Mouse (Mus musculus) CH12.LX (cell line): ENCODE measurements around the gene Hgd. TPM values are rescaled to one million over a fixed set of nuclear protein-coding genes. Genes with fewer than 3 reads are reported as not detected.

Experiments used
- DNase-seq: peaks from one replicate; pipeline ENCODE4 v3.0.0-alpha.2; 2013; ENCODE audit errors: extremely low read depth
- H3K27ac ChIP-seq: 2 replicates; pipeline ENCODE4 v1.5.1; 2012; ENCODE audit warnings: low read depth, mild to moderate bottlenecking, control low read depth, moderate library complexity; ENCODE audit not compliant: insufficient read depth
- H3K27me3 ChIP-seq: replicated peaks from 2 replicates; pipeline ENCODE3; 2012; ENCODE audit warnings: inconsistent platforms
- H3K36me3 ChIP-seq, 2 experiments: replicated peaks in 1 of 2; 2 replicates each; pipeline versions ENCODE3 to v1.6.1; 2012; ENCODE audit warnings: inconsistent platforms in 1 of 2, low read length in 1 of 2, mild to moderate bottlenecking in 1 of 2, mixed read lengths in 1 of 2, moderate library complexity in 1 of 2; ENCODE audit not compliant: control insufficient read depth in 1 of 2, insufficient read depth in 1 of 2
- H3K4me1 ChIP-seq, 2 experiments: 2 replicates each; pipeline ENCODE4 v1.6.1; 2012; ENCODE audit warnings: inconsistent platforms in 1 of 2, moderate library complexity in 1 of 2; ENCODE audit not compliant: insufficient read depth in 2 of 2, control insufficient read depth in 1 of 2
- H3K4me2 ChIP-seq: 2 replicates; pipeline ENCODE4 v1.6.1; 2012; ENCODE audit warnings: low read depth, mild to moderate bottlenecking, control low read depth; ENCODE audit not compliant: poor library complexity, insufficient read depth, severe bottlenecking
- H3K4me3 ChIP-seq, 3 experiments: fragments of 150-350 bp in 1 of 3; sonication (generic) in 1 of 3; replicated peaks in 1 of 3; 2 replicates each; pipeline versions ENCODE3 to v1.5.1; 2011 to 2012; ENCODE audit warnings: low read depth in 2 of 3, low read length in 2 of 3, mild to moderate bottlenecking in 2 of 3, moderate library complexity in 2 of 3, control low read depth in 1 of 3, improper control_type of control experiment in 1 of 3, inconsistent platforms in 1 of 3, mixed read lengths in 1 of 3; ENCODE audit not compliant: poor library complexity in 1 of 3
- H3K79me2 ChIP-seq: replicated peaks from 2 replicates; pipeline ENCODE4 v1.6.1; 2012; ENCODE audit warnings: mild to moderate bottlenecking, moderate library complexity; ENCODE audit not compliant: control insufficient read depth, poor library complexity, insufficient read depth, severe bottlenecking; ENCODE audit errors: extremely low read depth
- H3K9ac ChIP-seq: 2 replicates; pipeline ENCODE4 v1.6.1; 2012; ENCODE audit warnings: low read depth, mild to moderate bottlenecking, control low read depth, moderate library complexity; ENCODE audit not compliant: insufficient read depth
- H3K9me3 ChIP-seq: replicated peaks from 2 replicates; pipeline ENCODE3; 2012; ENCODE audit warnings: low read length, inconsistent platforms, mixed read lengths
- BHLHE40 ChIP-seq: IDR thresholded peaks from 2 replicates; pipeline ENCODE4 v1.6.1; 2011; ENCODE audit warnings: mild to moderate bottlenecking, low read depth, low read length, improper control_type of control experiment
- CHD2 ChIP-seq: IDR thresholded peaks from 2 replicates; pipeline ENCODE4 v1.6.1; 2011; ENCODE audit warnings: low read length, improper control_type of control experiment
- E2F4 ChIP-seq: IDR thresholded peaks from 2 replicates; pipeline ENCODE4 v1.6.1; 2011; ENCODE audit warnings: low read depth, low read length, improper control_type of control experiment; ENCODE audit not compliant: insufficient replicate concordance
- GABPA ChIP-seq: IDR thresholded peaks from 2 replicates; pipeline ENCODE4 v1.6.1; 2012; ENCODE audit warnings: low read depth, low read length, improper control_type of control experiment, inconsistent platforms; ENCODE audit not compliant: insufficient replicate concordance
- MAZ ChIP-seq: IDR thresholded peaks from 2 replicates; pipeline ENCODE4 v1.6.1; 2012; ENCODE audit warnings: low read depth, mild to moderate bottlenecking, inconsistent platforms, low read length, improper control_type of control experiment, moderate library complexity
- MXI1 ChIP-seq: IDR thresholded peaks from 2 replicates; pipeline ENCODE4 v1.6.1; 2011; ENCODE audit warnings: mild to moderate bottlenecking, low read depth, low read length, improper control_type of control experiment
- RAD21 ChIP-seq: IDR thresholded peaks from 2 replicates; pipeline ENCODE4 v1.6.1; 2011; ENCODE audit warnings: low read depth, mild to moderate bottlenecking, low read length, improper control_type of control experiment, moderate library complexity
- ZKSCAN1 ChIP-seq: IDR thresholded peaks from 2 replicates; pipeline ENCODE4 v1.6.1; 2012; ENCODE audit warnings: low read depth, inconsistent platforms, low read length, improper control_type of control experiment, borderline replicate concordance
- dilution Hi-C: fragments of 300-500 bp; cut with MboI; formaldehyde crosslinking; loops from 2 replicates; pipeline ENCODE4 v1.14.3; 2020; ENCODE audit warnings: low sequenced_read_pairs; ENCODE audit not compliant: extremely low pct_unique_long_range_greater_than_20kb, extremely low pct_ligation_motif_present
- in situ Hi-C: fragments of 300-500 bp; cut with MboI; formaldehyde crosslinking; loops from 3 replicates; pipeline ENCODE4 v1.14.3; 2019; ENCODE audit warnings: low sequenced_read_pairs, low pct_ligation_motif_present, low pct_unique_long_range_greater_than_20kb, mixed read lengths
- polyA plus RNA-seq: library from polyadenylated mRNA; unstranded; fragments of >175 nt; gene quantifications from 2 replicates; pipeline ENCODE4 v1.2.1, GENCODE M21; 2012; ENCODE audit warnings: low read depth; ENCODE audit not compliant: insufficient read length
- total RNA-seq, 2 experiments: library from RNA; depleted of rRNA; stranded (reverse); fragments of 300-350 nt in 1 of 2; fragments of >200 nt in 1 of 2; gene quantifications; 2 replicates each; pipeline ENCODE4 v1.2.3; 2012 to 2014

Hgd gene
- total and polyA plus RNA-seq, 3 experiments: not detected

DNA sequence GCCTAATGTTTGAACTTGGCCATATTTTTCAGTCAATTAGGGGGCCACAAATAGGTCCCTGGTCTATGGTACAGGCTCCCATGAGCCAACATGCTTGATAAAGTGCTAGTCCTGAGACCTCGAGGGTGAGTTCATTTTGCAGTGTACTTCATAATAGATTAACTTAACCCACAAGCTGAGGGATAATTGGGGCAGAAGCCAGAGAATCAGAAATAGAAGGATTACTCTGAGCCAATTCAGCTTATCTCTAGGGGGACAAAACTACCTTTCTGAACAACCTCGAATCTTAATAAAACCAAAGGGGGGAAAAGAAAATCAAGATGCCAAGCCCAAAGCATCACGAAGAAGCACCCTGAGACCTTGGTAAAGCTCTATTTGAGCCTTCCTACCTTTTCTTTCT, 42.5 kb downstream of the Hgd start:
- dilution Hi-C loops (no loop called here), in situ Hi-C loops (no loop called here)
- Histone ChIP-seq H3K9me3 (no peaks in the 10 kb centered on the region), H3K9ac (no peak overlapping the region), H3K27me3 (peaks cover 3% of the 10 kb centered on the region), H3K4me2 (no peak overlapping the region), H3K4me3 (no peak overlapping the region), H3K27ac (no peak overlapping the region), H3K4me1 (no peaks in the 10 kb centered on the region), H3K36me3 (no peaks in the 10 kb centered on the region), H3K79me2 (no peaks in the 10 kb centered on the region)
- TF ChIP-seq MXI1 (no peak), GABPA (no peak)
- DNase-seq: no peak

DNA sequence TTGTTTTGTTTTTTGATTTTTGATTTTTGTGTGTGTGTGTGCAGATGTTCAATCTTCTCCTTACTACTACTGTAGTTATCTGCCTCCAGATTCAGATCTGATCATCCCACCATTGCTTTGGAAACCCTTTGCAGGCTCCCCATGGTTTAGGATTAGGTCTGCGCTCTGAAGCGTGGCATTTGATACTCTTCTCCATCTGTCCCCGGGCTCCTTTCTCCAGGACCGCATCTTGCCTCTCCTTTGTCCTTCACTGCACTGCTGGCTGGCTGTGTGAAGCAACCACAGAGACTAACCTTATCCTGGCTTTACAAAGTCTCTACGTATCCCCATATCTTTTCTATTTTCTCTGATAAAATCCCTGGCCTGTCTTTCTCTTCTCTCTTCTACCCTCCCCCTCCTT, 43.0 kb downstream of the Hgd start:
- dilution Hi-C loops (no loop called here), in situ Hi-C loops (no loop called here)
- H3K4me2 ChIP-seq: no peak overlapping the region
- no peaks in the 10 kb centered on the region for H3K9me3 ChIP-seq
- no peak overlapping the region for H3K4me3 ChIP-seq
- H3K4me1 ChIP-seq: no peaks in the 10 kb centered on the region
- H3K9ac ChIP-seq: no peak overlapping the region
- TF ChIP-seq MAZ (no peak), ZKSCAN1 (no peak)
- H3K27me3 ChIP-seq: peaks cover 3% of the 10 kb centered on the region
- no peaks in the 10 kb centered on the region for H3K79me2 ChIP-seq
- H3K36me3 ChIP-seq: no peaks in the 10 kb centered on the region
- DNase-seq: no peak
- no peak overlapping the region for H3K27ac ChIP-seq

DNA sequence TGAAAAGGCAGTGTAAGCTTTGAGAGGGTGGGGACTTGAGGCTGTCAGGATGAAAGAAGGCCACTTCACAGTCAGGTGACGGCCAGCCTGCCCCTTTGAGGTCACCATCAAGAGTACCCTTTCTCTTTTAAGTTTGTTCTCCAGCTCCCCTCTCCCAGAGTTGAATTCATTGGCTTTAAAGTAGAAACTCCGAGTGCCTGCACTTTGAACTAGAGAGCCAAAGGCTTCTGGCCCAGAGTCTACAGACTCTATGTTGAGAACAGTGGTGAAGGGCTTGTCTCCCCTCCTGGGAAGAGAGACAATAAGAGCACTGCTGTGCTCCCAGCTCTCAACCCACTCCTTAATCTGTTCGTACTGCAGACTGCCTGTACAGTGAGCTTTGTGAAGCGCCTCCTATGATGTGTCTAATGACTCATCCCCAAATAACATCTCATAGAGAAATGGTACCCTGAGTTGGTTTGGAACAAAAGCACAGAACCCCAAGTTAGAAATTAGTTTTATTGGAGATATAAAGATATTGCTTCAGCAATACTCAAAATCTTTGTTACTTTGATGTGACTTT, 46.5 kb downstream of the Hgd start:
- H3K27ac ChIP-seq: no peak overlapping the region
- no peak overlapping the region for H3K9ac ChIP-seq
- no peak for DNase-seq
- TF ChIP-seq RAD21 (no peak), CHD2 (no peak), E2F4 (no peak), BHLHE40 (no peak)
- H3K4me1 ChIP-seq: 0 out of 4 replicates have a peak, but pooled peaks cover 0 to 4% of the 10 kb centered on the region in 2 experiments
- H3K27me3 ChIP-seq: peaks cover 3% of the 10 kb centered on the region
- H3K79me2 ChIP-seq: no peaks in the 10 kb centered on the region
- H3K36me3 ChIP-seq: no peaks in the 10 kb centered on the region
- H3K9me3 ChIP-seq: no peaks in the 10 kb centered on the region
- in situ Hi-C loops (no loop called here), dilution Hi-C loops (no loop called here)
- no peak overlapping the region for H3K4me2 ChIP-seq
- H3K4me3 ChIP-seq: no peak overlapping the region
